Mouse (Mus musculus): Measurements from ENCODE around the gene Pdhb. TPM values are rescaled to one million over a fixed set of nuclear protein-coding genes. Genes with fewer than 3 reads are reported as not detected.
"Not testable (repeated sequence)": the region's sequence is repeated elsewhere in the genome, so short reads cannot be mapped to it uniquely, and the experiment has no call there.

Pdhb gene
- polyA plus RNA-seq, 1 experiment: 136 TPM

GRCm38 (mm10) chr14:8134234-8134633 is 38.6 kb downstream of the Pdhb start:
- DNase-seq (ENCODE audit: low spot score): no peak

- no peak for DNase-seq (ENCODE audit: low spot score)
Observed at GRCm38 (mm10) chr14:8132789-8133188, 40.0 kb downstream of the Pdhb start.

- DNase-seq (ENCODE audit: low spot score): no peak
Observed at GRCm38 (mm10) chr14:8127971-8128370, 44.9 kb downstream of the Pdhb start.

DNA sequence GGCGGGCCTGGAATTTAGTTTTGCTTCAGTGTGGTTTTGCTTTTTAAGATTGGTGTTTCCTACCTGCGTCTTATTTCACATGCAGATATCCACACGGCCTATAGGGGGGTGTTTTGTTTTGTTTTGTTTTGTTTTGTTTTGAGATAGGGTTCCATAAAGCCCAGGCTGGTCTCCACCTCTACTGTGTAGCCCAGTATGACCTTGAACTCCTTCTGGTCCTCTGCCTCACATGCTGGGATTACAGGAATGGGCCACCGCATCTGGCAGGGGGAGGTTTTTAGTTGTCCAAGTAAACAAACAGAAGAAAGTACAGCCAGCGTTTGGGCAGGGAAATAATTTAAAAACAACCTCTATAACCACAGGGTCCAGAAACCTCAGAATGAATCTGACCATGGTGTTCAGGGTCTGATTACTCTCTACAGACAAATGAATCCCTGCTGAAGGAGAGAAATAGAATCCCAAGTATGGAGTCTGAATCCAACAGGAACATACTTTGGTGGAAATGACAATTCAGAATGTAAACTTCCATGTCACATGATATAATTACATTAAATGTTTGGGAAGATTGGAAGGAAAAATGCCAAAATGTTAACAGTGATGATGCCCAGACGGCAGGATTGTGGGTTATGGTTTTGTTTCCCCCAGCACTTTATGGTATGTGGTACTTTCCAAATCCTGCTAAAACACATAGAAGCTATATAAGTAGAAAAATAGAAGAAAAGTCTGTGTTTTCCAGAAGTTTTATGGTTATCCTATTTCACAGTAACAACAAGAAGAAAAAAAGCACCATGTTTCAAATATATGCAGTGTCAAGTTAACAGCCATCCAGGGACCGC is 48.6 kb downstream of the Pdhb start:
- no peak for DNase-seq (ENCODE audit: low spot score)

DNA sequence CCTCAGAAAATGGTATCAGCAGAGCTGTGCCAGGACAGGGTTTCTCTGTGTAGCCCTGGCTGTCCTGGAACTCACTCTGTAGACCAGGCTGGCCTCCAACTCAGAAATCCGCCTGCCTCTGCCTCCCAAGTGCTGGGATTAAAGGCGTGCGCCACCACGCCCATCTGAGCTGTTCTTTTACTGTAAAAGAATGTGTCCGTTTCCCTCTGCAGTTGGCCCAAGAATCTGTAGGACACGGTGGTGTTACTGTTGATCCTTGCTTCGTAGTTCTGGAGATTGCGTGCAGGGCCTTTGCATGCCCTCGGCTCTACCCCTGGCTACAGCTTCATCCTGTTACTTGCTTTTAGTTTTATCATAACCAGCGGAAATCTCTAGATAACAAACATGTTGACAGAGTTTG is 49.2 kb downstream of the Pdhb start:
- DNase-seq (ENCODE audit: low spot score): not testable (repeated sequence)

GRCm38 (mm10) chr14:8123141-8123540 is 49.7 kb downstream of the Pdhb start:
- no peak for DNase-seq (ENCODE audit: low spot score)

GRCm38 (mm10) chr14:8119904-8120303 is 52.9 kb downstream of the Pdhb start:
- no peak for DNase-seq (ENCODE audit: low spot score)

- DNase-seq (ENCODE audit: low spot score): no peak
Observed at GRCm38 (mm10) chr14:8119454-8119853, 53.4 kb downstream of the Pdhb start.

GRCm38 (mm10) chr14:8117371-8117770 is 55.5 kb downstream of the Pdhb start:
- DNase-seq (ENCODE audit: low spot score): no peak

Other genes with a start within 250 kb of the Pdhb start
- gene Gm45521, start 215.7 kb downstream of the Pdhb start, polyA plus RNA-seq (2012; rRNA removed): not detected in 2 replicates
- gene Dnase1l3, start 178.5 kb downstream of the Pdhb start, polyA plus RNA-seq (2012; rRNA removed): 0.52 and 0.68 TPM in 2 replicates
- gene Abhd6, start 170.1 kb downstream of the Pdhb start, polyA plus RNA-seq (2012; rRNA removed): 30.7 and 33.5 TPM in 2 replicates
- gene Rpp14, start 92.7 kb downstream of the Pdhb start, polyA plus RNA-seq (2012; rRNA removed): 27.3 and 31.9 TPM in 2 replicates
- gene Pxk, start 74.8 kb downstream of the Pdhb start, polyA plus RNA-seq (2012; rRNA removed): 42.8 and 52.0 TPM in 2 replicates
- 13.3 and 13.7 TPM in 2 replicates for gene Kctd6, start 41.1 kb upstream of the Pdhb start, polyA plus RNA-seq (2012; rRNA removed)
- 0.14 and 0.15 TPM in 2 replicates for gene Acox2, start 86.3 kb upstream of the Pdhb start, polyA plus RNA-seq (2012; rRNA removed)
- gene Fam107a, start 145.0 kb upstream of the Pdhb start, polyA plus RNA-seq (2012; rRNA removed): 1.5 and 1.8 TPM in 2 replicates
- gene Oit1, start 205.7 kb upstream of the Pdhb start, polyA plus RNA-seq (2012; rRNA removed): 43.9 and 48.4 TPM in 2 replicates